Comparison of ENCODE assay signal across 17 mouse cellular contexts in genomic region chr19:55424507-55424906, GRCm38 (mm10).
DNase-seq lines count a peak whose midpoint lies in the region; ATAC-seq and TF ChIP-seq lines count a peak whose summit lies in the region.
"Had no signal": no experiment of that assay in that cellular context is flagged by ENCODE, and none has a peak within 500 bp of the region (broad histone marks: within the 10 kb centered on the region; RNA-seq: fewer than 3 reads in every experiment).

No protein-coding gene starts in this region.

- no peaks in the 10 kb centered on the region for H3K9me3 ChIP-seq in hindbrain, postnatal 0 days (ENCODE audit: low read length)
- no peaks in the 10 kb centered on the region for H3K9me3 ChIP-seq in hindbrain, embryonic 13.5 days
- H3K9me3 ChIP-seq: embryonic facial prominence, embryonic 12.5 days; heart, embryonic 13.5 days; hindbrain, embryonic 12.5 days; kidney, embryonic 15.5 days; midbrain, embryonic 10.5 days had no signal

- 61% methylated on average over 6 of the region's 6 CpGs for WGBS in hindbrain, postnatal 0 days
- 66% methylated on average over 6 of the region's 6 CpGs for WGBS in hindbrain, embryonic 13.5 days
- WGBS in small intestine, adult 2 months: 90% methylated on average over 6 of the region's 6 CpGs

- no peak overlapping the region for H3K4me3 ChIP-seq in hindbrain, postnatal 0 days (ENCODE audit: low read length)
- H3K4me3 ChIP-seq in hindbrain, embryonic 13.5 days: no peak overlapping the region
- no peak overlapping the region for H3K4me3 ChIP-seq in C2C12 (ENCODE audit: insufficient read depth, poor library complexity, severe bottlenecking)
- no peak overlapping the region for H3K4me3 ChIP-seq in small intestine, adult 2 months (ENCODE audit: low read depth, low read length)
- H3K4me3 ChIP-seq: embryonic facial prominence, embryonic 12.5 days; heart, adult 2 months; heart, embryonic 13.5 days; hindbrain, embryonic 12.5 days; kidney, embryonic 15.5 days; midbrain, embryonic 10.5 days had no signal

- peak overlapping the region; percentile 22 for H3ac ChIP-seq in C2C12 (ENCODE audit: control insufficient read depth, insufficient read length, low read depth)

- H3K79me2 ChIP-seq in C2C12 (ENCODE audit: control insufficient read depth, insufficient read depth): no peaks in the 10 kb centered on the region

- DNase-seq in cerebellum, postnatal 10 days: peak; percentile 35 to 39
- no peak for DNase-seq in cerebellum, adult 9-11 months
- no peak for DNase-seq in hindbrain, postnatal 0 days (ENCODE audit: low spot score)
- DNase-seq in cerebellum, adult 11-12 months: no peak
- DNase-seq: B cell, adult 2 months; thymus, adult 2 months; thymus, postnatal 4 days had no signal

- TF ChIP-seq CTCF in hindbrain, postnatal 0 days (IDR thresholded peaks at IDR 0.05; ENCODE audit: low read depth): no peak
- no peak for TF ChIP-seq CTCF in C2C12 (IDR thresholded peaks at IDR 0.05; ENCODE audit: control insufficient read depth, insufficient read depth, insufficient read length)
- TF ChIP-seq CTCF in small intestine, adult 2 months (IDR thresholded peaks at IDR 0.05; ENCODE audit: extremely low read depth, insufficient read length, insufficient replicate concordance, low read depth, low read length): no peak

- no peak overlapping the region for H3K9ac ChIP-seq in hindbrain, postnatal 0 days (replicated peaks; ENCODE audit: low read length)
- no peak overlapping the region for H3K9ac ChIP-seq in hindbrain, embryonic 13.5 days
- H3K9ac ChIP-seq: embryonic facial prominence, embryonic 12.5 days; heart, embryonic 13.5 days; hindbrain, embryonic 12.5 days; kidney, embryonic 15.5 days had no signal

- no peak for TF ChIP-seq POLR2A in small intestine, adult 2 months (IDR thresholded peaks at IDR 0.05; ENCODE audit: low read depth, low read length)

- H3K27me3 ChIP-seq in hindbrain, postnatal 0 days (ENCODE audit: insufficient read depth, low read length): no peaks in the 10 kb centered on the region
- 0 out of 2 replicates have a peak, but pooled peaks cover 3% of the 10 kb centered on the region for H3K27me3 ChIP-seq in hindbrain, embryonic 13.5 days
- no peaks in the 10 kb centered on the region for H3K27me3 ChIP-seq in C2C12 (ENCODE audit: control insufficient read depth, insufficient read depth, insufficient read length)
- H3K27me3 ChIP-seq in small intestine, adult 2 months (ENCODE audit: control insufficient read depth, insufficient read depth, low read length): no peaks in the 10 kb centered on the region
- H3K27me3 ChIP-seq: embryonic facial prominence, embryonic 12.5 days; heart, embryonic 13.5 days; hindbrain, embryonic 12.5 days; kidney, embryonic 15.5 days had no signal

- peaks cover 6% of the 10 kb centered on the region; the same call in 1 of the 2 replicates for H3K4me1 ChIP-seq in hindbrain, postnatal 0 days (ENCODE audit: insufficient read depth, low read length)
- H3K4me1 ChIP-seq in hindbrain, embryonic 13.5 days (replicated peaks): peaks cover 23% of the 10 kb centered on the region
- peaks cover 8% of the 10 kb centered on the region for H3K4me1 ChIP-seq in small intestine, adult 2 months (ENCODE audit: control insufficient read depth, insufficient read depth, insufficient read length, low read length)
- H3K4me1 ChIP-seq: embryonic facial prominence, embryonic 12.5 days; kidney, embryonic 15.5 days had no signal

- H3K36me3 ChIP-seq in hindbrain, postnatal 0 days (ENCODE audit: insufficient read depth, low read length): no peaks in the 10 kb centered on the region
- no peaks in the 10 kb centered on the region for H3K36me3 ChIP-seq in hindbrain, embryonic 13.5 days
- no peaks in the 10 kb centered on the region for H3K36me3 ChIP-seq in C2C12 (ENCODE audit: control insufficient read depth, insufficient read depth)
- H3K36me3 ChIP-seq in small intestine, adult 2 months (ENCODE audit: control insufficient read depth, insufficient read depth, low read length): no peaks in the 10 kb centered on the region
- H3K36me3 ChIP-seq: embryonic facial prominence, embryonic 12.5 days; heart, embryonic 13.5 days; hindbrain, embryonic 12.5 days; kidney, embryonic 15.5 days; midbrain, embryonic 10.5 days had no signal

- H3K4me2 ChIP-seq in hindbrain, postnatal 0 days (ENCODE audit: low read depth, low read length): 0 out of 2 replicates have a peak overlapping the region, but pooled peaks have one; percentile 5
- no peak overlapping the region for H3K4me2 ChIP-seq in hindbrain, embryonic 13.5 days
- H3K4me2 ChIP-seq: embryonic facial prominence, embryonic 12.5 days; heart, embryonic 13.5 days; hindbrain, embryonic 12.5 days; kidney, embryonic 15.5 days had no signal

- no peak overlapping the region for H3K27ac ChIP-seq in hindbrain, postnatal 0 days
- H3K27ac ChIP-seq in hindbrain, embryonic 13.5 days: no peak overlapping the region
- peak overlapping the region; percentile 40; the same call in 1 of the 2 replicates for H3K27ac ChIP-seq in small intestine, adult 2 months (ENCODE audit: insufficient read depth, low read depth, low read length)
- H3K27ac ChIP-seq: embryonic facial prominence, embryonic 12.5 days; heart, adult 2 months; heart, embryonic 13.5 days; hindbrain, embryonic 12.5 days; kidney, embryonic 15.5 days; midbrain, embryonic 10.5 days; stomach, postnatal 0 days had no signal

- no peaks in the 10 kb centered on the region for H3K79me3 ChIP-seq in C2C12 (ENCODE audit: low read depth)

- ATAC-seq in hindbrain, postnatal 0 days: peak; percentile 58; the same call in 1 of the 2 replicates
- ATAC-seq in hindbrain, embryonic 13.5 days (ENCODE audit: low FRiP score): no peak

TF ChIP-seq in C2C12, 6 proteins besides CTCF, POLR2A, EP300 and RAD21:
- TF ChIP-seq USF1 (IDR thresholded peaks at IDR 0.05; ENCODE audit: low read depth): no peak

Comparison
In these comparisons a context has a peak if more than half of its experiments do, and no peak if none do; other contexts are left out.
1. DNase-seq: peak in cerebellum, postnatal 10 days (2 of 2); none in cerebellum, adult 9-11 months (single experiment), hindbrain, postnatal 0 days (single experiment) and cerebellum, adult 11-12 months (single experiment).